Mouse (Mus musculus): Measurements from ENCODE around the gene Ldhd.

Ldhd gene

DNA sequence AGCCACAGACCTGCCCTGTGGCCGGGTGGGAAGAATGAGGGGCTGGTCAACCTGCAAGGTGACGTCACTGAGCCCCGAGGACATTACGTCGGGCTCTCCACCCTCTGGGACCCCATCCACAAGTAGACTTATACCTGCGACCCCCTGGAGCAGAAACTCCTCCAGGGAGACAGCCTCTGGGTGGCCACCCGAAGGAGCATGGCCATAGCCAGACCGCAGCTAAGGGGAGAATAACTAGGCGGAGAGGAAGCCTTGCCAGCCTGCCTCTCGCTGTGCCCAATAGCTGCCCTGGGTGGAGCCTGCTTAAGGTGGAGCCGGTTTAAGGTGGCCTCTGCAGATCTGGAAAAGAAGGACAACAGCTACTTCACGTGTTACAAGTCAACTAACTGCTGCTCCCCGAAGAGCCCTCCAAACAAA is at the start of gene Ldhd:
Gene Ldhd (minus strand): TSS at position 270 of the 417 bp plus-strand sequence.
- peak; percentile 79 for DNase-seq

DNA sequence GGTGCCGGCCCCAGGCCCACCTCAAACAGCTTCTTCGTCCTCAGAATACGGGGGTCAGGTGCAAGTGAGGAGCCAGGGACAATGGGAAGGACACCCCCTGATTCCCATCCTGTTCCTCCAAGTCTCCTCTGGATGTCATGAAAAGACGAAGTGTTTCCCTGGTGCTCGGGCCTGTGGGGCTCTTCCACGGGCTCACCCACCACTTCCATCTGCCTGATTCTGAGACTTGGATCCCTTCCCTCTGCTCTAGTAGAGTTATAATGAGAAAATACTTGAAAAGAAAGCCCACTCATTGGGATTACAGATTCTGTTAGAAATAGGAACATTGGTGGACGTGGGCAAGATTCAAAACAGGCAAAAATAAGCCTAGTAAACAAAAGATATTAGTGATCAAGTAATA is 48.7 kb upstream of the Ldhd start:
- DNase-seq = no peak

- peak; percentile 17 to 63 for DNase-seq
Measured at GRCm38 (mm10) chr8:111678111-111678510, 47.9 kb upstream of the Ldhd start.

GRCm38 (mm10) chr8:111676237-111676636 is 46.1 kb upstream of the Ldhd start:
- no peak for DNase-seq

GRCm38 (mm10) chr8:111666751-111667150 is 36.6 kb upstream of the Ldhd start:
- no peak for DNase-seq

DNA sequence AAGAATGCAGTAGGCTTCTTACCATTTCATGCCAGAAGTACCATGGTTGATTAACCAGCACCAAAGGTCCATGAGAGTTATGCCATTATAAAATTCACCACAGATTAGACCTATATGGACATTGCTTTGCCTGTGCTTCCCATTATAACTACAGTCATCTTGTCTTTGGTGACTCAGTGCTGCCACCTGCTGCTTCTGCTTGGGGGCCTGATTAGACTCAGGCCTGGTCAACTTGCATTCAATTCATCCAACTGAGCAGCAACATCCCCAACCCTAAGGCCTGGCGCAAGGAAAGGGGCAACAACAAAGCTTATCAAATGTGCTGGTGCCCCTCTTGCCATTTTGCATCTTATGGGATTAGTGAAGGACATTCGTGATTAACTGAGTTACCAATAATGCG is 32.3 kb upstream of the Ldhd start:
- DNase-seq = peak; percentile 78 to 83

DNA sequence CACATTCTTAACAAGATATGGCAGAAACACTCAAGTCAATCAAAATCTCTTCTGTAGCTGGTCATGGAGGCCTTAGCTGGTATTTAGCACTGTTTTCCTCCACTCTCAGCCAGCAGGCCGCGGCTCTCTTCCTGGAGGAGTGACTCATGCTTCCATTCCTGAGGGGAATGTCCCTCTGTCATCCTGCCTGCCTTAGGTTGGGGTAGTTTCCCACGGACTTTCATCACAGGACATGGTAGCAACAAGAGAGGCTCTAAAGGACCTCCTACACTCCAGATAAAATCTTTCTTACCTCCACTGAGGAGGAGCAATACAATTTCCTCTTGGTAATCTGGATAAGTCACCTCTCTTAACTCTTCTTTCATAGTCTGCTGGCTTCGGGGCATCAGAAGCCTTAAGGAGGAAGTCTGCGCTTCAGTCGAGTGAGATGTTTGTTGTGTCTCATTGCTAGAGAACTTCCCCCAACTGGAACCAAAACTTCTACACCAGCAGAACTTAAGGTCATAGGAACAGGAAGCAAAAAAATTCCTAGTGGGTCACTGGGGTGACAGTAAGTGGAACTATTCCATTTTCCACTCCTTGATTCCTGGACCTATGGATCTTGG is 28.7 kb upstream of the Ldhd start:
- DNase-seq = peak; percentile 15 to 43

DNA sequence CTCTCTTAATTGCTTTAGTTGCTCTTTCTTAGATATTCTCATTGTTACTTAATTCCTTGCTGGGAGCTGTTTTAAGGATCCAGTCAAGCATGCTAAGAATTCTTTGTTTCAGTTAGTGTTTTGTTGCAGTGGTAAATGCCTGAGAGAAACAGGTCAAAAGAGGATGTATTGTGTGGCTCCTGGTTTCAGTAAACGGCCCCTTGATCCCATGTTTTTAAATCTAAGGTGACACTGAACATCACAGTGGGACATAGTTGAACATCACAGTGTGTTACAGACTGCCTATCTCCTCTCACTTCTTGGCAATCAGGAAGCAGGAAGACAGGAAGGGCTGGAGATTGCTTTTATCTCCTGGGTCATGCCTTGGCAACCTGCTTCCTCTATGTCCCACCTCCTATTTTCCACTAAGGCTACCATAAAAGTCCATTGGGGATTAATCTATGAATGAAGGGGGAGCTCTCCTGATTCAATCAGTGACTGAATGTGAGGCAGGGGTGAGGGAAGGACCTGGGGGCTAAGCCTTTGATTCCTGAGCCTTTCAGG is 27.2 kb upstream of the Ldhd start:
- DNase-seq = no peak

- DNase-seq = no peak
Measured at GRCm38 (mm10) chr8:111653524-111653923, 23.4 kb upstream of the Ldhd start.

DNA sequence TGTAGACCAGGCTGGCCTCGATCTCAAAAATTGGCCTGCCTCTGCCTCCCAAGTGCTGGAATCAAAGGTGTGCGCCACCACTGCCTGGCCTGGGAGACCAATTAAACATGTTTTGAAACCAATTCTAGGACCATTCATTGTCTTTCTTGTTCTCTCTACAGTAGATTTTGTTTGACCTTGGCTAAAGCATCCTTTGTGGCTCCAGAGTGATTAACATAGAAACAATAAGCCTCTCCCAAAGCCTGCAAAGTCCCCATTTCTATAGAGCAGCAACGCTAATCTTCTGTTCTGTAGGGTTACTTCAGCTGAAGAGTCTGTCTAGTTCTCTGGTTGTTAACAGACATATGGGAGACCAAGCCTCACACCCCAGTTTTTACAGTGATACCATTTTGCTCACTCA is 20.5 kb upstream of the Ldhd start:
- DNase-seq = no peak

GRCm38 (mm10) chr8:111648834-111649233 is 18.7 kb upstream of the Ldhd start:
- no peak for DNase-seq

- no peak for DNase-seq
Measured at GRCm38 (mm10) chr8:111645715-111646114, 15.5 kb upstream of the Ldhd start.

- DNase-seq = peak; percentile 59 to 70
Measured at GRCm38 (mm10) chr8:111644286-111645051, 14.3 kb upstream of the Ldhd start.

GRCm38 (mm10) chr8:111643264-111644141 is 13.3 kb upstream of the Ldhd start, which contains the start of gene Zfp1:
TSS of gene Zfp1 (plus strand) at chr8:111643401.
- peak; percentile 92 to 94 for DNase-seq

DNA sequence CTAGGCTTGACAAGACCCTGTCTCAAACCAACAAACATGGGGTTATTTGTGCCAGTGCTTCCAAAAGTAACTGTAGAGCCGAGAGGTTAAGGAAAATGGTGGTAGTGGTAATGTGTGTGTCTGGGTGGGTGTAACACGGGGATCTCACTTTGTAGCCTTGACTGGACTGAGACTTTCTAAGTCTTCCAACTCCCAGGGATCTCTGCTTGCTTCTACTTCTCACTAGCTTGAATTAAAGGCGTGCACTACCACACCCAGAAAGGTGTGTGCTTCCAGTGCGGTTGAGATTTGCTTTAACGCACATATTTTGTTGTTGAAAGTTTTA is 12.7 kb upstream of the Ldhd start:
- no peak for DNase-seq

DNA sequence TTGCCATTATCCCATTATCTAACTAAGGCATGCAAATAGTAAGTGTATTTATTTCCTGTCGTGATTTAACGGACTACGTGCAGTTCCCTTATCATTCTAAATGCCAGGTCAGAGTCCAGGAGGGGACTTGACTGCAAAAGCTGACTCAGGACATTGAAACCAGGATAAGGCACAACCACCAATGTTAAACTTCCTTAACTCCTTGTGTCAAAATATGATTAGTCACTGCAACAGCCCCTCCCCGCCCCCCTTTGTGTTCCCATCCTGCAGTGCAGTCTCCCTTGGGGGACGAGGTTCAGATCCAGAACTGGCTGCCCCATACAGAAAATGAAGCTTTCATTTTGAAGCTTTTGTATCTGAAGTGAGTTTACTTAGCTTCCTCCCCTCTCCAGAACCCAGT is 12.3 kb upstream of the Ldhd start:
- DNase-seq = no peak

DNA sequence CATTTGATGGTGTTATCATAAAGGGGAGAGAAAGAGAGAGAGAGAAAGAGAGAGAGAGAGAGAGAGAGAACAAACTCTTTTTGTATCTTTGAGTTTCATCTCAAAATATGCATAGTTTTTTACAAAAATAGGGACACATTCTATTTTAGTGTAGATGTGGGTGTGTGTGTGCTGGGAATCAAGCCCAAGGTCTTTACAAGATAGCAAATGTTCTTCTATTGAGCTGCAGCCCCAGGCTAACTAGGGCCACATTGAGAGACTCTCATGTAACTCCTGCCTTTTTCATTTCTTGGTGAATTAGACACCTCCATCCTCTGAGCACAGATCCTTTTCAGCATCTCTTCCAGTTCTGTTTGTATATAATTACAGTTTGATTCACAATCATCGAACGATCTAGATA is 10.9 kb upstream of the Ldhd start:
- no peak for DNase-seq

DNA sequence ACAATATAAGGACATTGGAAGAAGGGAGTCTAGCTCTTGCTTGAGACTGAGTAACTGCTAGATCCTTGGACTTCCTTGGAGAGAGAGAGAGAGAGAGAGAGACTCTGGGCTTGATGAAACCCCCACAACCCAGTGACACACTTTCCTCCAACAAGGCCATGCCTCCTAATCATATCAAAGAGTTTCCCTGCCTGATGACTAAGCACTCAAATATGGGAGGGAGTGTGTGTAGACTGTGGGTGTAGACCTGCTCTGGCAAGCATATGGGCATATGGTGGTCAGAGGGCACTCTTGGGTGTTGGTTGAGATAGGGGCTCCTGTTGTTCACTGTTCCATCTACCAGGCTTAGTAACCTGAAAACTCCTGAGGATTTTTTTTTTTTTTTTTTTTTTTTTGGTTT is 7.9 kb upstream of the Ldhd start:
- no peak for DNase-seq

GRCm38 (mm10) chr8:111632976-111633375 is 2.8 kb upstream of the Ldhd start:
- DNase-seq = no peak

GRCm38 (mm10) chr8:111631589-111631988 is 1.4 kb upstream of the Ldhd start:
- no peak for DNase-seq

GRCm38 (mm10) chr8:111628894-111629501 is 1.2 kb downstream of the Ldhd start:
- no peak for DNase-seq

GRCm38 (mm10) chr8:111628401-111628800 is 1.8 kb downstream of the Ldhd start:
- DNase-seq = no peak

DNA sequence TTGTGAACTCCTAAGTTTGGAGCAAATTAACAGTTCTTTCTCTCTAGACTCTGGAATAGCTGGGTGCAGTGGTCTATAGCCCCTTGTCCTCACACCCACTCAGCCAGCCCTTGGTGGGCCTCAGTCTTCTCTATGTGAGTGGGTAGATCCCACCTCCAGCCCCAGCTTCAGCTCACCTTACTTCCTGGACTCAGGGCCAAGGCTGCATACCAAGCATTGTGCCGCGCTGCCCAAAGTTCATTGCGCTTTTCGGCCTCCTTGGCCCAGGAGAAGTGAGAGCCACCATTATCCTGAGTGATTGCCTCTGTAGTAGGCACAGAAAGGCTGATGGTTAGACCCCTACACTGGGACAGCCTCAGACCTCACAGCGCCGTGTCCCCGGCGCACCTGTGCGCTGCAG is 2.3 kb downstream of the Ldhd start:
- DNase-seq = no peak
